Mouse (Mus musculus): ENCODE measurements at regions not wholly inside any gene's neighbourhood (a gene's known extent, or its start where the extent isn't known, plus 50 kb on each side); places are given as distances from the start of the nearest gene placed in this dataset.

DNA sequence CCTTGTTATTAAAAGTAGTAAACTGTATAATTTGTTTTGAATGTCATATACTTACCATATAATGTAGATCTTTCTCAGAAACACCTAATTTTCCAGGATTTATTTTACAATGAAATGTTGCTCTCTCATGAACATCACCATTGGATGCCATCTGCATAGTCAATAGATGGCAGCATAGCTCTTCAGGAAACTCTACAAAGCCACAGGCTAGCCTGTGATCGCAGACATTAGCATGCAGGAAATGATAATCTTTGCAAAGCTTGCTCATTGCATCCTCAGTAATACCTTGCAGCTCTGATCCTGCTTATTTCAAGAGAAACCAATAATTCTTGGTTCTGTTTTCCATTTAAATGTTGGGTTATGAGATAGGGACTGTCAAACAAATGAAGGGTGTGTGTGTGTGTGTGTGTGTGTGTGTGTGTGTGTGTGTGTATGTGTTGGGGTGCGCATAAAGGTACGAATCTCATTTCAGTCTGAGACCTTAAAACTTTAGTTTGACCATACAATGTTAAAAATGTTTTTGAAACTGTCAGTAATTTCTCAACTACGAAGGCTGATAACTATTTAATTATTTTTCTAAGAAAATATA is 1595.1 kb upstream of the Pcdh10 start:
- DNase-seq (ENCODE audit: low spot score in 2 of 2) = peak in 1 of 2 experiments; percentile 12

GRCm38 (mm10) chr3:43784170-43784569 is 1594.0 kb upstream of the Pcdh10 start:
- no peak for DNase-seq (ENCODE audit: low spot score in 2 of 2)
